Mouse (Mus musculus) testis, adult 2 months (tissue): Measurements from ENCODE around the gene Lrig3.

Experiments
- CTCF ChIP-seq: fragments of 200-500 bp; IDR thresholded peaks from 2 replicates; pipeline ENCODE4 v1.5.1; 2012; ENCODE audit warnings: low read depth, mild to moderate bottlenecking, inconsistent platforms, low read length, moderate library complexity; ENCODE audit not compliant: control insufficient read depth, insufficient read depth, insufficient replicate concordance
- POLR2A ChIP-seq: fragments of 200-500 bp; IDR thresholded peaks from 2 replicates; pipeline ENCODE4 v1.6.1; 2012; ENCODE audit warnings: low read depth, mild to moderate bottlenecking, inconsistent platforms, low read length, moderate library complexity; ENCODE audit not compliant: control insufficient read depth

GRCm38 (mm10) chr10:126056881-126057280 lies 90.9 kb downstream of the Lrig3 start:
- TF ChIP-seq CTCF, result no peak
- no peak for TF ChIP-seq POLR2A
